ENCODE assay signal across 15 mouse cellular contexts in genomic region chr6:113978091-113978650, GRCm38 (mm10).
DNase-seq lines count a peak whose midpoint lies in the region.
"Had no signal": no experiment of that assay in that cellular context is flagged by ENCODE, and none has a peak within 500 bp of the region (broad histone marks: within the 10 kb centered on the region; RNA-seq: fewer than 3 reads in every experiment).

No protein-coding gene starts in this region.

- intact Hi-C loops in heart, postnatal 14 days (cut with DNase I), result no loop called here
- intact Hi-C loops in left cerebral cortex, postnatal 10 days (cut with DNase I), result no loop called here

- DNase-seq in heart, adult 11 months, result peak; percentile 91
- DNase-seq in heart, postnatal 14 days, result no peak
- peak; percentile 52 for DNase-seq in retina, postnatal 1 day
- no peak for DNase-seq in retina, embryonic 14.5 days (ENCODE audit: low spot score)
- DNase-seq in cerebellum, adult 9-11 months, result peak; percentile 81
- DNase-seq in left cerebral cortex, postnatal 10 days (ENCODE audit: extremely low spot score in 1 of 2, low spot score in 2 of 2), result no peak
- DNase-seq in spleen, adult 18-20 months, result no peak
- DNase-seq: adrenal gland, postnatal 36 days; gastrocnemius, postnatal 36 days; kidney, adult 11 months; kidney, postnatal 36 days; left cerebral cortex, postnatal 4 days; lung, postnatal 4 days; right cerebral cortex, postnatal 14 days; thymus, postnatal 14 days had no signal

Comparison
In these comparisons a context has a peak if more than half of its experiments do, and no peak if none do; other contexts are left out.
1. DNase-seq: peak in heart, adult 11 months (single experiment), retina, postnatal 1 day (single experiment) and cerebellum, adult 9-11 months (single experiment); none in heart, postnatal 14 days (0 of 2), retina, embryonic 14.5 days (single experiment), left cerebral cortex, postnatal 10 days (0 of 2) and spleen, adult 18-20 months (0 of 2).